Mouse (Mus musculus) thymus, adult 2 months (tissue): ENCODE measurements around the gene Sytl3.
"Not testable (repeated sequence)": the region's sequence is repeated elsewhere in the genome, so short reads cannot be mapped to it uniquely, and the experiment has no call there.

Source experiments
- CTCF ChIP-seq: fragments of 200-500 bp; IDR thresholded peaks from 2 replicates; pipeline ENCODE4 v1.5.1; 2012; ENCODE audit warnings: mild to moderate bottlenecking, control low read depth, low read length, moderate library complexity, borderline replicate concordance; ENCODE audit not compliant: control insufficient read depth, poor library complexity, insufficient read depth; ENCODE audit errors: extremely low read depth
- POLR2A ChIP-seq: fragments of 200-500 bp; IDR thresholded peaks from 2 replicates; pipeline ENCODE4 v1.6.1; 2012; ENCODE audit warnings: mild to moderate bottlenecking, low read length, control low read depth, moderate library complexity; ENCODE audit not compliant: control insufficient read depth, poor library complexity, insufficient read depth; ENCODE audit errors: extremely low read depth

DNA sequence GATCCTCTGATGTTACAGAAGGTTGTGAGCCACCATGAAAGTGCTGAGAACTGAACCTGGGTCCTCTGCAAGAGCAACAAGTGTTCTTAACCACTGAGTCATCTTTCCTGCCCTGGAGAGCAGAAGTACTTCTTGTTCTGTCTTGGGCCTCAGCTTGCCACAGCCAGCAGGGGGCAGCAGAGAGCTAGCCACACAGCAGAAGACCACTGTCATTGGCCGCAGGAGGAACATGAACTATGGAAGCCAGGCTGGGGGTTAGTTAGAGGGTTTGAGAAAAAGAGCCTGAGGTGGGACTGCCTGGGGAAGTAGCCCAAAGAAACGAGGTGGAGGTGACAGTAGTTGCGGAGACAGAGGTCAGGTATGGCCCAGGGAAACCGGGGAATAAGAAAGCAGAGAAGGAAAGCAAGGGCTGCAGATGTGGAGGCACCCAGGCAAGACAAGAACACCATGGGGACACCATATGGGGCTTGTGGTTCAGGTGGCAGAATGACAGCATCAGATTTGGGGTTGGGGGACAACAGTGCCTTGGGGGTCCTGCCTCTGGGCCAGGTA lies 38.4 kb downstream of the Sytl3 start:
- peak; percentile 54; the same call in 1 of the 2 replicates for TF ChIP-seq CTCF
- TF ChIP-seq POLR2A, result not testable (repeated sequence)
